Mouse (Mus musculus) lung, embryonic 16.5 days (tissue): ENCODE measurements around the gene Icam2. TPM values are rescaled to one million over a fixed set of nuclear protein-coding genes. Genes with fewer than 3 reads are reported as not detected.

ENCODE experiments used
- polyA plus RNA-seq: library from polyadenylated mRNA; unstranded; fragments of >200 nt; fragmentation: Nextera tagmentation; extraction: Ambion mirVana; gene quantifications from 2 replicates; pipeline ENCODE4 v1.2.1, GENCODE M21; 2015

Icam2 gene
- polyA plus RNA-seq, 1 experiment from 2014 or later, result 108 TPM

Other genes starting within 250 kb of the Icam2 start
- not detected in 2 replicates for gene Gm10840, start 227.2 kb downstream of the Icam2 start, polyA plus RNA-seq
- gene Limd2, start 227.2 kb downstream of the Icam2 start, polyA plus RNA-seq, result 218 and 247 TPM in 2 replicates
- 22.7 and 24.2 TPM in 2 replicates for gene Strada, start 185.9 kb downstream of the Icam2 start, polyA plus RNA-seq
- 91.9 and 96.3 TPM in 2 replicates for gene Ccdc47, start 171.7 kb downstream of the Icam2 start, polyA plus RNA-seq
- 70.2 and 72.9 TPM in 2 replicates for gene Ddx42, start 171.1 kb downstream of the Icam2 start, polyA plus RNA-seq
- gene Ftsj3, start 132.0 kb downstream of the Icam2 start, polyA plus RNA-seq, result 42.9 and 48.7 TPM in 2 replicates
- gene Psmc5, start 131.9 kb downstream of the Icam2 start, polyA plus RNA-seq, result 242 and 250 TPM in 2 replicates
- 69.3 and 71.4 TPM in 2 replicates for gene Smarcd2, start 115.1 kb downstream of the Icam2 start, polyA plus RNA-seq
- gene Tcam1, start 111.4 kb downstream of the Icam2 start, polyA plus RNA-seq, result 0.26 and 0.29 TPM in 2 replicates
- gene Gh, start 86.2 kb downstream of the Icam2 start, polyA plus RNA-seq, result not detected in 2 replicates
- 4.7 and 6.8 TPM in 2 replicates for gene Cd79b, start 73.3 kb downstream of the Icam2 start, polyA plus RNA-seq
- gene Scn4a, start 34.8 kb downstream of the Icam2 start, polyA plus RNA-seq, result 0.03 and 0.06 TPM in 2 replicates
- 2.0 and 4.4 TPM in 2 replicates for gene Prr29, start 22.6 kb downstream of the Icam2 start, polyA plus RNA-seq
- 5.5 and 5.8 TPM in 2 replicates for gene Ern1, start 99.8 kb upstream of the Icam2 start, polyA plus RNA-seq
- gene Tex2, start 225.3 kb upstream of the Icam2 start, polyA plus RNA-seq, result 10.4 and 11.5 TPM in 2 replicates